Mouse (Mus musculus): Measurements from ENCODE around the gene Gm10666. TPM values are rescaled to one million over a fixed set of nuclear protein-coding genes. Genes with fewer than 3 reads are reported as not detected.
"Not testable (repeated sequence)": the region's sequence is repeated elsewhere in the genome, so short reads cannot be mapped to it uniquely, and the experiment has no call there.

Gm10666 gene
- total RNA-seq (2017), result not detected in 2 replicates

DNA sequence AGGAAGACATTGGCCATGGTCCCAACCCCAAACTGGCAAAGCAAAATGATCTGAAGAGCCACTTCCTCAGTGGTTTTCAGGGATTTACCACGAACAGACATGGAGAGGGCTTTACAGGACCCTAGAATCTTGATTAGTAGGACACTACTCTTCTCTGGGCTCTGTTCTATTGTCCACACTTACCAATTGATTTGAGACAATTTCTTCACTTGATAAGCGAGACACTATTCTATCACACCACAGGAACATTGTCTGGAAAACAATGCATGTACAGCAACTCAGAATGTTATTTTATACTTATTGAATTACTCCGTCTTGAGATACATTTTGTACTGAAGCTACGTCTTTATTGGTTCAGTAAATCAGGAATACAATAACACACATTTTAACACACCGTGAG, at the start of gene Gm10666:
Gene Gm10666 (minus strand): TSS at position 101 of the 400 bp plus-strand sequence.
- ATAC-seq (replicated peaks in 1 of 2; ENCODE audit: insufficient read depth in 1 of 2, low FRiP score in 2 of 2, low TSS enrichment in 1 of 2, low read depth in 1 of 2, poor library complexity in 2 of 2, severe bottlenecking in 2 of 2), result not testable (repeated sequence)

DNA sequence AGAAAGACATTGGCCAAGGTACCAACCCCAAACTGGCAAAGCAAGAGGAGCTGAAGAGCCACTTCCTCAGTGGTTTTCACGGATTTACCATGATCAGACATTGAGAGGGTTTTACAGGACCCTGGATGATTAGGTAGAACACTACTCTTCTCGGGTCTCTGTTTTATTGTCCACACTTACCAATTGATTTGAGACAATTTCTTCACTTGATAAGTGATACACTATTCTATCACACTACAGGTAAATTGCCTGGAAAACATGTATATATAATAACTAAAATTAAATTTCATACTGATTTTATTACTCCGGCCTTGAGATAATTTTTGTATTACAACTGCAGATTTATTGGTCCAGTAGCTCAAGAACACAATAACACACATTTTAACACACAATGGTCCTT, 29.4 kb upstream of the Gm10666 start, which contains the start of gene Vmn1r142:
Gene Vmn1r142 (minus strand): TSS at position 101 of the 400 bp plus-strand sequence.
- ATAC-seq (replicated peaks in 1 of 2; ENCODE audit: insufficient read depth in 1 of 2, low FRiP score in 2 of 2, low TSS enrichment in 1 of 2, low read depth in 1 of 2, poor library complexity in 2 of 2, severe bottlenecking in 2 of 2), result not testable (repeated sequence)

GRCm38 (mm10) chr7:22118145-22118544, 16.4 kb downstream of the Gm10666 start, which contains the start of gene Gm16451:
Gene Gm16451, minus strand, starts transcription at chr7:22118245.
- not testable (repeated sequence) for ATAC-seq (replicated peaks in 1 of 2; ENCODE audit: insufficient read depth in 1 of 2, low FRiP score in 2 of 2, low TSS enrichment in 1 of 2, low read depth in 1 of 2, poor library complexity in 2 of 2, severe bottlenecking in 2 of 2)

Other genes with a start within 250 kb of the Gm10666 start
- gene Gm5891, start 213.4 kb downstream of the Gm10666 start, total RNA-seq (2017), result not detected in 2 replicates
- not detected in 2 replicates for gene Vmn1r137, start 140.2 kb downstream of the Gm10666 start, total RNA-seq (2017)
- gene Vmn1r138, start 105.8 kb downstream of the Gm10666 start, total RNA-seq (2017), result not detected in 2 replicates
- not detected in 2 replicates for gene Gm6176, start 78.4 kb downstream of the Gm10666 start, total RNA-seq (2017)
- gene Vmn1r139, start 65.7 kb downstream of the Gm10666 start, total RNA-seq (2017), result not detected in 2 replicates
- not detected in 2 replicates for gene Gm16451, start 16.5 kb downstream of the Gm10666 start, total RNA-seq (2017)
- not detected in 2 replicates for gene Vmn1r142, start 29.3 kb upstream of the Gm10666 start, total RNA-seq (2017)
- gene Vmn1r143, start 54.6 kb upstream of the Gm10666 start, total RNA-seq (2017), result not detected in 2 replicates
- not detected in 2 replicates for gene Gm8653, start 66.5 kb upstream of the Gm10666 start, total RNA-seq (2017)
- not detected in 2 replicates for gene Gm8453, start 94.7 kb upstream of the Gm10666 start, total RNA-seq (2017)
- not detected in 2 replicates for gene Gm4187, start 195.0 kb upstream of the Gm10666 start, total RNA-seq (2017)
- gene Gm8660, start 236.3 kb upstream of the Gm10666 start, total RNA-seq (2017), result not detected in 2 replicates

Data from hematopoietic stem cell, adult 5-6 weeks (primary cell).